Mouse (Mus musculus) granulocyte monocyte progenitor cell, adult 5-6 weeks (primary cell): ENCODE measurements around the gene Plekhm1. TPM values are rescaled to one million over a fixed set of nuclear protein-coding genes. Genes with fewer than 3 reads are reported as not detected.

Source experiments
- ATAC-seq: replicated peaks from 2 replicates; pipeline ENCODE4 v1.8.0; 2016; ENCODE audit warnings: mild to moderate bottlenecking, moderate TSS enrichment, inconsistent platforms; ENCODE audit not compliant: poor library complexity, severe bottlenecking
- total RNA-seq, 2 experiments: library from RNA; stranded (forward) in 1 of 2; stranded (reverse) in 1 of 2; fragments of 200-712, 200-1000 nt in 1 of 2; fragments of >200 nt in 1 of 2; fragmentation: Nextera tagmentation in 1 of 2; gene quantifications; 2 replicates each; pipeline ENCODE4 v1.2.3; 2014 to 2017

Gene Plekhm1
- total RNA-seq, 2 experiments from 2014 or later, result 4.8 to 8.6 TPM

DNA sequence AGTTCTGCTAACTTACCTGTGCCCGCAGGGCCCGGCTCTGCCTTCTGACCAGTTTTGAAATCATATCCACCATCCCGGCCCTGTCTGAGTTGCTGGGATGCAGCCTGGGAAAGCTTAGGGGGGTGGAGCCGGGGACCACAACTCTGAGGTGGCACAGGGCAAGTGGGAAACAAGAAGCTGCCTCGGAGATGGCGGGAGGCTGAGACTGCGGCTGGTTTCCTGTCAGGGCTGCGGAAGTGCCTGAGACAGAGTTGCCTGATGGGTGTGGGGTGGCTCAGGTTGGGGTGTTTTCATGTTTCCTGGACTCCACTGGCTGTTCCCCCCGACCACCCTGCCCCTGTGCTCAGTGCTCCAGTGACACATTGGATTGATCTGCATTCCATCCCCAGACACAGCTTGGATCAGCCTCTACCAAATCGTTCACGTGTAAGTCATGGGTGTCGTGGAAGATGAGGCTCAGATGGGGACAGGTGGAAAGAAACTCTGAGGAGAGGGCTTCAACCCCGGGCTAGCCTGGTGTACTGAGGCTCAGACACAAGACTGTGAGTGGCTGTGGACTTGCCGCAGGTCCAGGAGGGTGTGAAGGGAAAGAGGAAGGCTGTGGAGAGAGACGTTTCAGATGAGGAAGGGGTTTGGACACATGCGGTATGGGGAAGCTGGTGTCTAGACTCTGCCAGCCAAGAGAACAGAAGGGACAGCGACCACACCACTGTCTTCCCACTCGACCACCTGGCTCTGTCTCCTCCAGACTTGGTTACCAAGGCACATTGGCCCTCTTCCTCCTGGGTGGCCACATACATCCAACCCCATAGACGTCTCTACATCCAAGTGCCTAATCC is 67.8 kb downstream of the Plekhm1 start:
- peak; percentile 78 for ATAC-seq

DNA sequence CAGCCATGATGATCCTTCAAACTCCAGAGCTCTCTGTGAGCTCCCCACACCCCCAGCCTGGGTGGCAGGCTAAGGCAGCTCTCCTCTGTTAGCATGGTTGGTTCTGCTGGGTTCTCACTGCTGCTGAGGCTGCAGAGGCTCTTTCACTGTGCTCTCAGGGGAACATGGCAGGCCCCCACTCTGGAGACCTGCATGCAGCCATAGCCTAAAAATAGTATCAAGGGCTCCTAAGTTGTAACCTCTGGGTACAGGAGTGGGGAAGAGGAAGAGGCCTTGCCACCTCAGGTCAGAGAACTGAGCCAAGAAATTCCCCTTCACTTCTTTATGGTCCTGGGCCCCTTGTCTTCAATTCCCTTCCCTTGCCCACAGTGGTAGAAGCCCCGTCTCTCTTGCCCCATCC is 68.6 kb downstream of the Plekhm1 start:
- 0 out of 2 replicates have a peak, but pooled peaks have one; percentile 1 for ATAC-seq

DNA sequence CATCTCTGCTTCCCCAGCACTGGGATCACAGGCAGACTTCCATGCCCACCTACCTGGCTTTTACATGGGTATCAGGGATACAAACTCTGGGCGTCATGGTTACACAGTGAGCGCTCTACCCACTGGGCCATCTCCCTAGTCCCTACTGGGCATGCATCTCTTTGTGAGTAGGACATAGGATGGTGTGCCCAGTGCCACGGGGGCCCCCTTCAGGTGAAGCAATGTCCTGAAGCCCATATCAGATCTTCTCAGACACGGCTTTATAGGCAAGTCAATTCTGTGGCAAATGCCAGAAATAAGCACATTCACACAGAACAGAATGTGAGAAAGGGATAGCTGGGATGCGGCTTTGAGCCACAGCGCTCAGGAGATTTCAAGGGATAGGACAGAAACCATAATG is 69.4 kb downstream of the Plekhm1 start:
- ATAC-seq, result no peak

DNA sequence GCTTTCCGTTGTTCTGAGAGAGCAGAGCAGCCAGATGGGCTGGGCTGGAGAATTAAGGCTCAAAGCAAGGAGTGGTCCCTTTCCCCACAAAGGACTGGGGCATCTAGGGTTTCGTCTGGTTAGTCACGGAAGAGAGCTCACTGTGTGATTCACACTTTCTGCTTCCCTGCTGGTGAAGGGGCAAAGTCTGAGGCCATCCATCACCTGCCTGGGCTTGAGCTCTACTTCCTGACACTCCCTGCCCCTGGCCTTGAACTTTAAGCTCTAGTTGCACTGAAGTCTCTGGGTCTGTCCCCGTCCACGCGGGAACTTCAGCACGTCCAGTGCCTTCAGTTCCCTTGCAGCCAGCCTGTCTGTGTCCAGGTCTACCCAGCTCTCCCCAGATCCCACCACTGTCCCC is 71.8 kb downstream of the Plekhm1 start:
- ATAC-seq, result no peak

DNA sequence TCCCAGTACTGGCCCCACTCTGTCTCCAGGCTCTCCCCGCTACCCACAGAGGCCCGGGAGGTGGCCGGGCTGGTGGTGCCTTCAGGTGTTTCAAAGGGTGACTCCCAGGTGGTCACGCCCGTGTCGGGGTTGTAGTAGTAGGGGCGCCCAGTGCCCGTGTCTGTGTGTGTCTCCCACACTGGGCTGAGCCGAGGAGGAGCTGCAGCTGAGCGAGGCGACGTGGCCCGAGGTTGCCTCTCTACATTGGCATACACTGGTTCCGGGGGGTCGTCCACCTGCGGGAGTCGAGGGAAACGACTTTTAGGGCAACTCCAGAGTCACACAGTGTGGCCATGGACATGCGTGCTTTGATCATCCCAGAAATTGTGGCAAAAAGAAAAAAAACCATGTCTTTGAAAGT is 72.4 kb downstream of the Plekhm1 start:
- no peak for ATAC-seq

DNA sequence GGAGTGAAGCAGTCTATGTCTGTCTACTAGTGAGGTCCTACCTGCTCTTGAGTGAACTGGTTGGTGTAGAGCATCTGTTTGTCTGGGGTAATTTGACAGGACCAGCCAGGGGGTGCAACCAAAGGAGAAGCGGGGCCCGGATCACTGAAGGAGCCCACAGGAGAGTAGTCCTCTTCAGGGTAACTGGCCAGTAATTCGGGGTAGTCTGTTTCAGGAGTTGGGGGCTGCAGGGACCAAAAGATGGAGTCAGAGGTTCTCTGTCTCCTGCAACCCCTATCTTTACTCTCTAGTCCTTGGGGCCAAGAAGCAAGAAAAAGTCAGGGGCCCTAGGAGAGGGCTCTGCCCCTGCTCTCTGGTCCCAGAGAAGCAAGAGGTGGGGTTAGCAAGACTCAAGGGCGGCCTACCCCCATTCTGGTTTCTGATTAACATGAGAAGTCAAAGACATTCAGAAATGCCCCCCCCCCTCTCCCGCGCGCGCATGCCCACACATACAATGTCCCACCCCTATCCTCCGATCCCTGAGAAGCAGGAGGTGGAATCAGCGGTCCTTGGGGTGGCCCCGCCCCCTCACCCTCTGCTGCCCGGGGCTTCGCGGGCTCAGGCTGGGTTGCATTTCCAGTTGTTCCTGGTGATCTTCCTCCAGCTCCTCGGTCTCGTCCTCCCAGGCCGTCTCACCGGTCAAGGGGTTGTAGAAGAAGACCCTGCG is 72.9 kb downstream of the Plekhm1 start:
- ATAC-seq, result no peak

DNA sequence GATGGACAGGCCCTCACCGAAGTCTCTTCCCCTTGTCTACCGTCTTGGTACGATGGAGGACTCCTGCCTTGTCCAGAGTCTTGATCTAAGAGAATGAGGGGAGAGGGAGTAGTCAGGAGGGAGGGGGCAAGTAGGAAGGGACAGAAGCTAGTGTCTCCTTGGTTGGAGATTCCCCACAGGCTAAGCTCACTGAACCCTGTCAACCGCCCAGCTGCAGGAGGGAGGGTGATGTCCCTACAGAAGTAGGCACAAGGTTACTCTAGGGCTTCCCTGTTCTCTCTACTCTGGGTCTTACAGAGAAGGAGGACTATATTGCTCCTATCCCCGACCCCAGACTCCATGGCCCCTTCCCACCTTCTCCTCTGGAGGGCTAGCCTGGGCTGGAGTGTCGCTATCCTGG is 73.8 kb downstream of the Plekhm1 start:
- no peak for ATAC-seq

DNA sequence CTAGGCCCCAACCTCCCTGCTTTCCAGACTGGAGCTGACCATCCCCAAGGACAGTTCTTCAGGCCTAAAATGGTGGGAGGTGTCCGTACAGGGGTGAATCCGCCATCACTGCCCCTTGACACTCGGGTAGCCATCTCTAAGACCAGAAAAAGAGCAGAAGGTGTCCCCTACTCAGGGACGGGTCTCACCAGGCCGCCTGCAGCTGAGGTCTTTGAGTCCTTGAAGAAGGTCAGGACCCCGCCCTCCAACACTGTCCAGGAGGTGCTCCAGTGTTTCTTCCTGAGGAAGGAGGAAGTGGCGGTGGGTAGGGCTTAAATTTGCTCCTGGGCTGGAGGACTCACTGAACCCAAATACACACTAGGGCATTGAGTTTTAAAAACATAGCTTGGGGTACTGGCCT is 74.4 kb downstream of the Plekhm1 start:
- ATAC-seq, result no peak

DNA sequence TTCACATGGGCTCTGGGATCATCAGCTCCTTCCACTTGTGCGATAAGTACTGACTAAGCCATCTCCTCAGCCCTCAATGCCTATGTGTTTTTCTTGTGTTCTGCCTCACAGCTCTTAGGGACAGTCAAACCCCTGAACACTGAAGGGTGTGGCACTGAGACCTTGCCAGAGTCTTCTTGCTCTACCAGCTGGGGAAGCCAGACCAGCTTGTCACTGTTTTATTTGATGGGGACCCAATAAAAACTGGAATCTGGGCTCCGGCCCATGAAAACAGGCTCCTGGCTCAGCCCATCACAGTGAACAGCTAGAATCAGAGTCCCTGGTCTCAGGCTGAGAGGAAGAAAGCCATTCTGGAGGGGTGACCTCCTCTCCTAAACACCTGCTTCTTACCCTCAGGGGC is 75.3 kb downstream of the Plekhm1 start:
- ATAC-seq, result no peak

DNA sequence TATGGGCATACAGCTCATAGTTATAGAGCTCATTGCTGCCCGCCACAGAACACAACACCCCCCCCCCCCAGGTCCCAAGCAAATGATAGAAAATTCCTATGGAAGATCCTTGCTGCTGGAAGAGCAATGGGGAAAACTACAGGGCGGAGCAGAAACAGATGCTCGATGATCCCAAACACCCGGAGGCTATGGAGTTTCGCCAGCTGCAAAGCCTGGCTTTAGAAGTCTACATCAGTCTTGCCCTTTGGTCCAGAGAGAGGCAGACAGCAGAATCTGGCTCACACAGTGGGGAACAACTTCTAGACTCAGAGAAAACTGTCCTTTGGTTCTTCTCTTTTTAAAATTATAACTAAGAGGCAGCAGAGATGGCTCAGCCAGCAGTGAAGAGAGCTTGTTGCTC is 76.9 kb downstream of the Plekhm1 start:
- no peak for ATAC-seq

DNA sequence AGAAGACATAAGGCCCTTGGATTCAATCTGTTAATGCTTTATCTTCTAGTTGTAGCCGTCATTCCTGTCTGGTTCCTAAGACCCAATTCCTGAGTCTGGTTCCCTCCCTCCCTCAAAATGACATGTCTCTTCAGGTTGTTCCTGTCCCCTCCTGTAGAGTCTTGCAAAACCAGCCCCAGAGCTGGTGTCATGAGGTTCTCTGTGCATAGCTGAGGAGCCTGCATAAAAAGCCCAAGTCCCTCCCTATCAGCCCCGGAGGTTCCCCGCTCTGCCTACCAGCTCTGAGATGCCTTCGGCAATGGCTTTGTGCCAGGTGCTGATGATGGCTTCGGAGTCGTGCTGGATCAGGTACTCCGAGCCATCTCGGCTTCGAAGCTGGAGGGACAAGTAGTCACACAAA is 77.6 kb downstream of the Plekhm1 start:
- ATAC-seq, result no peak

DNA sequence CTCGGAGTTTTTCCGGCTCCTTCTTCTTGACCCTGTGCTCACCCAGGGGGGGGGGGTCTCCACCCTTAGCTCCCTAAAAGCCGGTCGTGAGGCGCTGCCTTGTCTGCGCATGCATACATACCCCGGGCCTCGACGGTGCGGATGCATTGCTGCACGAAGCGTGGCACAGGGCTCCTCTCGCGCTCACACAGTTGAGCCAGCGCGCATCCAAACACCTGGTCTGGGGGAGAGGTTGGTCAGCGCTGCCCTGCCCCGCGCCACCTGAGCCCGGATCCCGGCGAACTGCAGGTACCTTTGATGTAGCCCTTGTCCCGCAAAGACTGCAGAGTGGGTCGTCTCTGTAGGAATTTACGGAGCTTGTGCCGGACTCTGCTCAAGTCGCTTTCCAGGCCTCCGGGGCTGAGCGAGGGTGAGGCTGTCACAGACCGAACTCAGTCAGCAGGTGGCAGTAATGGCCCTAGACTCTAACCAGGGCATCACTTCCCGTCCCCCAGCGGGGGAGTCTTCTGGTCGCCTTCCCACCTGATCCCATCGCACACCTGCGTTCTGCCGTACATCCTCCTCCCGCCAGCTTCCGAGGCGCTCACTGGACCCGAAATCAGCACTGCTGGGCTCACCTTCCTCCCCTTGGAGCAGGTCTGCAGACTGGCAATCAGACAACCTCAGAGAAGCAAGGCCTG is 78.6 kb downstream of the Plekhm1 start:
- no peak for ATAC-seq

DNA sequence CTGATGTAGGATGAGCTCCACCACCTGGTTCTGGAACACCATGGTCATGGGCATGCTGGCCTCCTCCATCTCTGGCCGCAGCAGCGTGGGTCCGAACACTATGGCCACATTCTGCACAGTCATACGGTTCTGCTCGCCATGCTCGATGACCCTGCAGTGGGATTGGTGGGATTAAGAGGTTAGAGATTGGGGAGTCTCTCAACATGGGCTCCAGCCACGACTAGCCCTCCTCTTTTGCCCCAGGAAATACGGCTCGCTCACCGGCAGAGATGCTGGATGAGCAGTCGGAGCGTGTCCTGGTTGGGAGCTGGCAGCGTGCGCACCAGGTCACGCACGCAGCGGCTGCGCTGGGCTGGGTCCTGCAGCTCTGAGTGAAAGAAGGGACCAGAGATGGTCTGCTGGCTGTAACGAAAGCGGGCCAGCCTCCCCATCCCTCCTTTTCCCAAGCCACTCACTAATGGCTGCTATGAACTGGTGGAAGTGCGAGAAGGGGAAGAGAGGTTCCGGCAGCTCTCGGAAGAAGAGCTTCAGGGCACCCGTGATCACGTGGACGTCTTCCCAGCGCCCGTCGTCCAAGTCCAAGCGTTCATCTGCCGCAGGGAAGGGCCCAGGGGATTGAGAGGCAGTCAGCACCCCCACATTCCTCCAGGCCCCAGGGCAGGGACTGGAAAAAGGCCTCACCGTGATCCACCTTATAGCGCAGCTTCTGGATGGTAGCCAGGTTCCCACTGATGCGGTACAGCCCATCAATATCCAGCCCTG is 79.4 kb downstream of the Plekhm1 start:
- ATAC-seq, result no peak

DNA sequence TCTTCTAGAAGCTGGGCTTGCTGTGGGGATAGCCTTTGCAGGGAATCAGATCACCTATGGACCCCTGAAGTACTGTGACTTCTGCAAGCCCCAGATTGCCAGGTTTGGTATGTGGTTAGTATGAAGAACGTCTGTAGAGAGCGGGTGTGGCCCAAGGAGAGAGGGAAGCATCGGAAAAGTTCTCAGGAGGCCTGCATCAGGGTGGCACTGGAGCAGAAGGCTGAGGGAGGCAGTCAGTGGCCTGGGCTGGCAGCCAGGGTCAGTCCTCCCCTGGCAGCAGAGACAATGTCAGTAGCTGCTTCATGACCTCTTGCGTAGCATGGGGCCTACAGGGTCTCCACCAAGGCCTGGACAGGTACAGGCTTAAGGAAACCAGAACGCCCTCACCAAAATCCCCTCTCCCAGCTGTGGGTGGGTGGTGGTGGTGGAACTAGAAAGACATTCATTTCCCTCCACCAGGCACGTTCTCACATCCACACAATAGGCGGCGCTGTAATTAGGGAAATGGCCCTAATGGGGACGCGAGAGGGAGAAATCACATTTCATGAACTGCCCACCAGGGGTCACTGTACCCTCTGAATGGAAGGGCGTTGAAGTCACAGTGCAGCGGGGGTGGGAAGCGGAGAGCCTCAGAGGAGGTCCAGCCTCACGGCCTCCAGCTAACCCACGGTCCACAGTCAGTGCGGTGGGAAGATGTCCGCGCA is 80.1 kb downstream of the Plekhm1 start:
- ATAC-seq, result peak; percentile 80

DNA sequence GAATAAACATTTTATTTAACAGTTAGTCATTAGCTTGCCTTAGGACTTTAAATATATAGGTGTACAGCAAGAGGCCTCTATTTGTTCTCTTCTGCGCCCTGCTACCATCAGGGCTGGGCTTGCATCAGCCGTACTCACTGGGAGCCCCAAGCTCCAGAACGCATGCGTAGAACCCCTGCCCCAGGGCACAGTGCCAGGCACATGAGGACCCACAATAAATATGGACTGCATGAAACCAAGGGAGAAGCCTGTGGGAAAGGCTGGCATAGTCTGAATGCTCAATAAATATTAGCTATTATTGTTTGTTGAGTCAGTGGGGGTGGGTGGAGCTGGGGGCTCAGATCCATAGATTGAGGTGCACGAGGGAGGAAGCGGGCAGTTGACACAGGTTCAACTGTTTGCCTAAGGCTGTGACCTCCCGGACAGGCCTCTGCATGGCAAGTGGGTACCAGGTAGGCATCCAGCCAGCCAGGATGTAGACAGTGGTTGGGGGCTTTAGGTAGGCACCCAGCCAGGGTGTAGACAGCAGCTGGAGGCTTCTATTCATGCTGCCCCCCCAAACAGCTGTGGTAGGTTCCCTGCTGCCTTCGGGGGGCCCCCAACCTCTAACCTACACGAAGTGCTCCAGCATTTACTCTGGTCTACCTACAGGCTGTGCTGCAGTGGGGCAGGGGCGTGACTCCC is 80.8 kb downstream of the Plekhm1 start:
- ATAC-seq, result no peak

DNA sequence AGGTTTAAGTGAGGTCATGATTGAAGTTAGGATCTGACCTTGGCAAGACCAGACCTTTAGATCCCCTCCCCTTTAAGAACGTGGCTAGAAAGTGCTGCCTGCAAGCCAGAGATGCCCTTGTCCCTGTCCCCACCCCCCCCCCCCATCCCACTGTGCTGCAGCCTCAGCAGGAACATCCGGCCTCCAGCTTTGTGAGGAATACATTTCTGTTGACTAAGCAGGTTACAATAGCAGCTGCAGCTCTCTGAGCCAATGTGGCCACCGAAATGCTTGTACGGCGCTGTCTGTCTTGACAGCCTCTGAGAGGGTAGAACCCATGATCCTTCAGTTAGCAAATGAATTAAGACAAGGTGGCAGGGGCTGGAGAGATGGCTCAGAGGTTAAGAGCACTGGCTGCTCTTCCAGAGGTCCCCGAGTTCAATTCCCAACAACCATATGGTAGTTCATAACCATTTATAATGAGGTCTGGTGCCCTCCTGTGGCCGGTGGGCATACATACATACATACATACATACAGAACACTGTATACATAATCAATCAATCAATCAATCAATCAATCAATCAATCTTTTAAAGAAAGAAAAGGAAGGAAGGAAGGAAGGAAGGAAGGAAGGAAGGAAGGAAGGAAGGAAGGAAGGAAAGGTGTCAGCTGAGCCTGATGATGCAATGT is 81.7 kb downstream of the Plekhm1 start:
- no peak for ATAC-seq

DNA sequence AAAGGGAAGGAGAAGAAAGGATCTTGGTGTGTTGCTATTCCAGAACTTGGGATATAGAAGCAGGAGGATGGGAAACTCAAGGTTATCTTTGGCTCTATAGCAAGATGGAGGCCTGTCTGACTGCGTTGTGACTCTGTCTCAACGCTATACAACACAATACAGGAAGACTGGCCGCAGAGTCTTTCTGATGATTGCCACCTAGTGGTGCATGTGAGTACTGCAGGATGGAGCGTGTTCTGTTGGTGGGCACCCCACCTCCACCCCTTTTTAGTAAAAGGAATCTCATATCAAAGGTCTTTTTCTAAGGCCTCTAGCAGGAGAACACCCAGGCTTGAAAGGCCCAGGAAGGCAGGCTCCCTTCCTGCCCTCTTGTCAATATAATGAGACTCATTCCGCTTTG is 85.5 kb downstream of the Plekhm1 start:
- peak; percentile 65; the same call in 1 of the 2 replicates for ATAC-seq

DNA sequence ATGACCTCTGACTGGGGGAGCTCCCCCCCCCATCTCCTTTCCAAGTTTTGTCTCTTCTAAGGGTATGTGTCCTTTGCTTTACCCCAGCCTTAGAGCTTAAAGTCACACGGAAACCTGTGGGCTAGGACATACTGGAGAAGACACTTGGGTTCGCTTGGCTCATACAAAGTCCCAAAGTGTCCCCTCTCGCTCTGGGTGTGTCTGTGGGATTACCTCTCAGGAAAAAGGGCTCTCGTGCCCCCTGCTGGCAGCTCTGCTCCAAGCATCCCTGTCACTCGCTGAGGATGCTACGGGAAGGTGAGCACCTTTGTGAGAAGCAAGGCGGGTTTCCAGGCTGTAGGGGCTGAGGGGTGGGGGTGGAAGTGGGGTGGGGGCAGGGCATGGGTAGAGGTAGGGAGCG is 87.3 kb downstream of the Plekhm1 start:
- ATAC-seq, result peak; percentile 75

DNA sequence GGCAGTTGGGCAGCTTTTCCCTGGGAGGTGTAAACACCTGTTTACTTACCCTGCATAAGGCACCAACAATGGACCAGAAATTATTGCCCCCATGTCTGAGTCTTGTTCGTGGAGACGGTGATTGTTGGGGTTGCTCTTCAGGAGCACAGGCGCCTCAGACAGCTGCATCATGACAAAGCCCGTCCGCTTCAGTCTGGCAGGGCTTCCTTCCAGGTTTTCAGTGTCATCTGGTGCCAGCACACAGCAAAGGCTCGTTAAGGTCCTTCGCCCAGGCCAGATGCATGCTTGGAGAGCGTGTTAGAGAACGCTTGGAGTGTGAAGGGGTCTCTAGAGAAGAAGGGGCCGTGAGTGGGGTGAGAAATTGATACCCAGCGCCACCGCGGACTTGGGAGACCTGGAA is 87.8 kb downstream of the Plekhm1 start:
- no peak for ATAC-seq
